Mouse (Mus musculus): ENCODE measurements around the gene Dmac2.

Gene Dmac2

GRCm38 (mm10) chr7:25615706-25616011 is 3.6 kb upstream of the Dmac2 start, which contains the start of gene Erich4:
Gene Erich4, minus strand, starts transcription at chr7:25615892.
- DNase-seq (ENCODE audit: low spot score), result no peak

GRCm38 (mm10) chr7:25617376-25618160 is 1.6 kb upstream of the Dmac2 start:
- DNase-seq (ENCODE audit: low spot score), result no peak

- DNase-seq (ENCODE audit: low spot score), result no peak
Observed at GRCm38 (mm10) chr7:25619722-25619991, 443 bp downstream of the Dmac2 start.

- DNase-seq (ENCODE audit: low spot score), result no peak
Observed at GRCm38 (mm10) chr7:25620101-25620500, 887 bp downstream of the Dmac2 start.

- no peak for DNase-seq (ENCODE audit: low spot score)
Observed at GRCm38 (mm10) chr7:25620751-25621150, 1.5 kb downstream of the Dmac2 start.

GRCm38 (mm10) chr7:25623857-25624370 is 4.7 kb downstream of the Dmac2 start:
- no peak for DNase-seq (ENCODE audit: low spot score)

GRCm38 (mm10) chr7:25624851-25625250 is 5.6 kb downstream of the Dmac2 start:
- DNase-seq (ENCODE audit: low spot score), result no peak

- DNase-seq (ENCODE audit: low spot score), result peak; percentile 42
Observed at GRCm38 (mm10) chr7:25625594-25626250, 6.5 kb downstream of the Dmac2 start.

GRCm38 (mm10) chr7:25626509-25627430 is 7.6 kb downstream of the Dmac2 start, which contains the start of gene B3gnt8:
Gene B3gnt8, plus strand, starts transcription at chr7:25626654.
- DNase-seq (ENCODE audit: low spot score), result no peak

GRCm38 (mm10) chr7:25627431-25628322 is 8.5 kb downstream of the Dmac2 start:
- DNase-seq (ENCODE audit: low spot score), result peak; percentile 56

GRCm38 (mm10) chr7:25628323-25628620 is 9.1 kb downstream of the Dmac2 start:
- DNase-seq (ENCODE audit: low spot score), result no peak

- no peak for DNase-seq (ENCODE audit: low spot score)
Observed at GRCm38 (mm10) chr7:25632679-25633078, 13.5 kb downstream of the Dmac2 start.

- DNase-seq (ENCODE audit: low spot score), result no peak
Observed at GRCm38 (mm10) chr7:25636373-25636772, 17.2 kb downstream of the Dmac2 start.

- no peak for DNase-seq (ENCODE audit: low spot score)
Observed at GRCm38 (mm10) chr7:25637099-25637498, 17.9 kb downstream of the Dmac2 start.

GRCm38 (mm10) chr7:25639754-25640153 is 20.5 kb downstream of the Dmac2 start:
- DNase-seq (ENCODE audit: low spot score), result no peak

GRCm38 (mm10) chr7:25644136-25644535 is 24.9 kb downstream of the Dmac2 start:
- DNase-seq (ENCODE audit: low spot score), result no peak

- DNase-seq (ENCODE audit: low spot score), result no peak
Observed at GRCm38 (mm10) chr7:25644631-25645030, 25.4 kb downstream of the Dmac2 start.

GRCm38 (mm10) chr7:25645074-25645473 is 25.9 kb downstream of the Dmac2 start:
- DNase-seq (ENCODE audit: low spot score), result no peak

GRCm38 (mm10) chr7:25647574-25648123 is 28.4 kb downstream of the Dmac2 start:
- no peak for DNase-seq (ENCODE audit: low spot score)

GRCm38 (mm10) chr7:25649839-25650238 is 30.6 kb downstream of the Dmac2 start:
- DNase-seq (ENCODE audit: low spot score), result no peak

- DNase-seq (ENCODE audit: low spot score), result no peak
Observed at GRCm38 (mm10) chr7:25651281-25651680, 32.1 kb downstream of the Dmac2 start.
